Mouse (Mus musculus) left cerebral cortex, postnatal 10 days (tissue): Measurements from ENCODE around the gene Gm21970. TPM values are rescaled to one million over a fixed set of nuclear protein-coding genes. Genes with fewer than 3 reads are reported as not detected.

Experiments
- DNase-seq, 2 experiments: peaks; one replicate each; pipeline ENCODE4 v3.0.0; 2021 to 2022; ENCODE audit warnings: low spot score in 2 of 2, mixed read lengths in 1 of 2; ENCODE audit errors: extremely low spot score in 1 of 2
- intact Hi-C: fragments of 180-260 bp; cut with DNase I; formaldehyde crosslinking; loops from one replicate; pipeline ENCODE4 v1.15.1; 2025
- total RNA-seq, 2 experiments: library from RNA; stranded (reverse); gene quantifications; 2 replicates each; pipeline ENCODE4 v1.2.3; 2021

Gm21970 gene
- total RNA-seq, 2 experiments from 2014 or later: not detected

GRCm38 (mm10) chr16:91363483-91363882 is 28.0 kb upstream of the Gm21970 start:
- DNase-seq: peak in 1 of 2 experiments; percentile 52
- intact Hi-C loops: no loop called here

- DNase-seq: no peak
- intact Hi-C loops: no loop called here
Observed at GRCm38 (mm10) chr16:91366567-91366966, 25.0 kb upstream of the Gm21970 start.

- intact Hi-C loops: no loop called here
- DNase-seq: no peak
Observed at GRCm38 (mm10) chr16:91367066-91367465, 24.5 kb upstream of the Gm21970 start.

GRCm38 (mm10) chr16:91372577-91373472 is 18.7 kb upstream of the Gm21970 start, which contains the start of gene Ifnar2:
Gene Ifnar2 (plus strand): TSS chr16:91372783.
- intact Hi-C loops: no loop called here
- peak; percentile 77 to 89 for DNase-seq

- intact Hi-C loops: no loop called here
- no peak for DNase-seq
Observed at GRCm38 (mm10) chr16:91373473-91374252, 17.9 kb upstream of the Gm21970 start.

- DNase-seq: no peak
- intact Hi-C loops: no loop called here
Observed at GRCm38 (mm10) chr16:91374253-91374634, 17.3 kb upstream of the Gm21970 start.

GRCm38 (mm10) chr16:91376701-91377100 is 14.8 kb upstream of the Gm21970 start:
- DNase-seq: peak in 1 of 2 experiments; percentile 32
- intact Hi-C loops: loop anchor here (5.0 kb wide), 1 partner anchor 111 kb away; the partner anchor contains the start of gene Ifnar1

- DNase-seq: no peak
- intact Hi-C loops: loop anchor here (5.0 kb wide), 1 partner anchor 109 kb away; the partner anchor contains the start of gene Ifnar1
Observed at GRCm38 (mm10) chr16:91378431-91378986, 13.0 kb upstream of the Gm21970 start.

- no peak for DNase-seq
- intact Hi-C loops: loop anchor here (5.0 kb wide), 1 partner anchor 108 kb away; the partner anchor contains the start of gene Ifnar1
Observed at GRCm38 (mm10) chr16:91378991-91379390, 12.5 kb upstream of the Gm21970 start.

- DNase-seq: no peak
- intact Hi-C loops: loop anchor here (5.0 kb wide), 1 partner anchor 108 kb away; the partner anchor contains the start of gene Ifnar1
Observed at GRCm38 (mm10) chr16:91379412-91379811, 12.1 kb upstream of the Gm21970 start.

GRCm38 (mm10) chr16:91380151-91380550 is 11.4 kb upstream of the Gm21970 start:
- intact Hi-C loops: no loop called here
- DNase-seq: no peak

- no peak for DNase-seq
- intact Hi-C loops: no loop called here
Observed at GRCm38 (mm10) chr16:91381606-91382005, 9.9 kb upstream of the Gm21970 start.

- DNase-seq: no peak
- intact Hi-C loops: no loop called here
Observed at GRCm38 (mm10) chr16:91382261-91382790, 9.2 kb upstream of the Gm21970 start.

- intact Hi-C loops: no loop called here
- DNase-seq: no peak
Observed at GRCm38 (mm10) chr16:91384221-91384620, 7.3 kb upstream of the Gm21970 start.

GRCm38 (mm10) chr16:91385621-91386020 is 5.9 kb upstream of the Gm21970 start:
- DNase-seq: no peak
- intact Hi-C loops: no loop called here

GRCm38 (mm10) chr16:91386419-91387120 is 5.0 kb upstream of the Gm21970 start:
- no peak for DNase-seq
- intact Hi-C loops: no loop called here

- DNase-seq: no peak
- intact Hi-C loops: no loop called here
Observed at GRCm38 (mm10) chr16:91387121-91387486, 4.4 kb upstream of the Gm21970 start.

- DNase-seq: no peak
- intact Hi-C loops: no loop called here
Observed at GRCm38 (mm10) chr16:91390100-91390499, 1.4 kb upstream of the Gm21970 start.
